Mouse (Mus musculus): ENCODE results near the gene Macrod1.

GRCm38 (mm10) chr19:7044706-7045105 lies 11.9 kb upstream of the Macrod1 start:
- TF ChIP-seq CTCF (IDR thresholded peaks at IDR 0.05; ENCODE audit: borderline replicate concordance, extremely low read depth, insufficient read depth, insufficient read length): no peak
- no peak for TF ChIP-seq POLR2A (IDR thresholded peaks at IDR 0.05; ENCODE audit: borderline replicate concordance, extremely low read depth, insufficient read depth, insufficient read length, poor library complexity, severe bottlenecking)

All from brain, embryonic 14.5 days (tissue).